Mouse (Mus musculus) T-cell, adult 2 months (primary cell): Measurements from ENCODE around the gene Ncapg.
"Not testable (repeated sequence)": the region's sequence is repeated elsewhere in the genome, so short reads cannot be mapped to it uniquely, and the experiment has no call there.

Experiments used
- DNase-seq: peaks from one replicate; pipeline ENCODE4 v3.0.0; 2022; ENCODE audit warnings: low spot score

Gene Ncapg

DNA sequence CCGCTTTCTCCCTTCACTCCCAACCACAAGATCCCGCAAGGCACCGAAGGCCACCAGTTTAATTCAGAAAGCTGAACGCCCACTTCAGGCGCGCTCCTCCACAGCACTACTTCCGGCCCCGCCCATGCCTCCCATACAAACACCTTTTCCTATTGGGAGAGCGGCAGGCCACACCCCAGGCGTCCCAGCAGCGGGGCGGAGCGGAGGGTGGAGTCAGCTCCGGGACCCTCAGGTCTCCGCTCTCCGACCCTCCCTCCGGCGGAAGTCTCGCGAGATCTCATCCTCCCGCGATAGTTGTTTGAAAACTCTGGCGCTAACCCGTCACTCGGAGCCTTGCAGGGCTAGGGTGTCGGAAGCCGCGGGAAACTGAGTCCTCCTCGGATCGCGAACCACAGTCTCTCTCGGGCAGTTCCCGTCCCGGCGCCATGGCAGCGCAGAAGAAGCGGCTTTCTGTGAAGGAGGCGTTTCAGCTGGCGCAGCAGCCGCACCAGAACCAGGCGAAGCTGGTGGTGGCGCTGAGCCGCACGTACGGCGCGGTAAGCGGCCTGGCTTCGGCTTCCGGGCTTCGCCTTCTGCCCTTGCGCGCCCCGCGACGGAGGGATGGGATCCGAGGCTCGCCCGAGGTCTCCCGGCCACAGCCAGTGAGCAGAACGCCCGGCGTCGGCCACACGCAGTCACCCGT, at the start of gene Ncapg:
Gene Ncapg (plus strand): TSS at position 322 of the 682 bp plus-strand sequence.
- DNase-seq = peak; percentile 97

DNA sequence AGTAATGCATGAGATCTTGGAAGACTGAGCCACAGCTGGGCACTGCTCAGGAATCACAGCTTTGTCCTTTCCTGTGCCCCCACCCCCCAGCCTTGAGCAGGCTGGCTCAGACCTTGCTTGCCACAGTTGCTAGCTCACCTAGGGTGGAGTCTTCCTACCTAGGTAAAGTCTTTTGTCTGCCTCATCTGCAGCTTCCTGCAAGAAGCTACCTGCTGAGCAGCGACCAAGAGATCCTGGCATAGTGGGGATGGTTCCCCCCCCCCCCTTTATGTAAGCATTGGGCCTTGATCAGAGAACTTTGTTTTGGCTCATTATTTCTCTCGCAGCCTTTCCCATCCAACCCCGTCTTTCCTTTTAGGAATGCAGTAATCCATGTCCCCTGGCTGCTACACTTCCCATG, 48.2 kb upstream of the Ncapg start:
- no peak for DNase-seq

DNA sequence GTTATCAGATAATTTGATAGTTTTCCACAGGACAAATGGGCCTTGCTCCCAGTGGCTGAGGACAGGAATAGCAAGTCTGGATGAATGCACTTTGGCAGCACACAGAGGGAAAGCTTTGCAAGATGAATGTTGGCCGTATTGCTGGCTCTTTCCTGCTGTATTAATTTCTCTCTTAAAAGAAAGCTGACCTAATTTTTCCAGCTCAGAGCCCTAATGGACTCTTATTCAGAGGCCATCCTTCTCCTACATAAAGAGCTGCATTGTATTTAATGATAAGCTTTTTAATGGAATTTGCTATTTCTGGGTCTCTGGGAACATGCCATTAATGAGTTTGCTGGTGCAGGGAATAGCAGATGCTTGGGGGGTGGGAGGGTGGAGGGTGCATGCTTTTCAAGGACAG, 41.9 kb upstream of the Ncapg start:
- DNase-seq = no peak

DNA sequence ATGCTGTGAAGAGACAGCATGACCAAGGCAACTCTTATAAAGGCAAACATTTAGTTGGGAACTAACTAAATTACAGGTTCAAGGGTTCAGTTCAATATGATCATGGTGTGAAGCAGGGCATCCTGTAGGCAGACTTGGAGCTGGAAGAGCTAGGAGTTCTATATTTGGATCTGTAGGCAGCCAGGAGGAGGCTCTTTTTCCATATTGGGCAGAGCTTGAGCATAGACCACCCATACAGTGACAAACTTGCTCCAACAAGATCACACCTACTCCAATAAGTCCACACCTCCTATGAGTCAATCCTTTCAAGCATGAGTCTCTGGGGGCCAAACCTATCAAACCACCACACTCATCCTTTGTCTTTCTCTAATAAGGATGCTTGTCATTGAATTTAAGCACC, 40.2 kb upstream of the Ncapg start:
- no peak for DNase-seq

DNA sequence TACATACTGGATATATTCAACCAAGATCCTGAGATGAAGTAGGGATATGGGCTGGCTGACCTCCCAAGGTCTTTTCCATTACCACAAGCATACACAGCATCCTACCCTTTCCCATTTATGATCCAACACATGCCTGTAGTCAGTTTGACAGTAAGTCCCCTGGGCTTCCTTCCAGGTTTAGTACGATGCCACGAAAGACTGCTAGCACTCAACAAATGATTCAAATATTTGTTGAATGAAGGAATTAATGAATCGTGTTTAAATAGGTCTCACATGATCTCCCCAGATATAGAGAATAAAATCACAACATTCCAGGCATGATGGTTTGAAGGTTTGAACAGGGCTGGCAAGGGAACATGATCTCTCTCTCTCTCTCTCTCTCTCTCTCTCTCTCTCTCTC, 31.3 kb upstream of the Ncapg start:
- no peak for DNase-seq

DNA sequence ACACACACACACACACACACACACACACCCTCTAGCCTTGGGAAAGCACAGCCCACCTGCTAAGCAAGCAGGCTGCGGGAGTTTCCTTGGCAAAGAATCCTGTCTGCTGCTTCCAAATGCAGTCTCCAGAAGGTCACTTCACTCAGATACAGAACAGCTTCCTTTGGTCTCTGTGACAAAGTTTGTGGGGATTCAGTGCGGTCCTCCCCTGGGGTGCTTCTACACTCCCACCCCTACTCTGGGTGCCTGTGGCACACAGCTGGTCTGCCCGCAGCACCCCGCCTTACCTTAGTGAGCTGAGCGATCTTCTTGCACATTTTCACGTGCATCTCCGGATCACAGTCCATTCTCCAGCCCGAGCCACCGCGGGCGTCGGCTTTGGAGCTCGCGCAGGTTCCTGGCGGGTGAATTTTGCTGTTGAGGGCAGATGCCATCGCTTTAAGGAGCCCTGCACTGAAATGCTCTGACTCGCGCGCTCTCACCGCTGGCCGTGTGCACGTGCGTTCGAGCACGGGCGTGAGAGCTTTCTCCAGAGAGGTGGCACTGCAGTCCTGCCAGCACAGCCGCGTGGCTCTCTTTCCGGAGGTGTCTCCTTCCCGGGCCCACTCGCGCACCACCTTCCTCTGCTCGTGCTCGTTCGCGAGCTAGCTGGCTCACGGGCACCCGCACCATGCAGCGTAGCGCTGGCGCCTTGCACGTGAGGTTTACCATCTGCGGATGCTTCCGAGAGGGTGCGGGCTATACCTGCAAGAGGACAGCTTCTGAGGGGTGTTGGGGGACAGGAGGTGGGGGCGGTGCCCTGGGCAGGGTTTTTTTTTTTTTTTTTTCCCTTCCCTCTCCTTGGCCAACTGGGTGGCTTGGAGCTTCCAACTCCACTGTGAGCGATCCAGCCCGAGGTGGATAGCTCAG, 30.7 kb upstream of the Ncapg start, which contains the start of gene Fam184b:
Gene Fam184b (minus strand): TSS at position 809 of the 909 bp plus-strand sequence.
- DNase-seq = peak; percentile 59

DNA sequence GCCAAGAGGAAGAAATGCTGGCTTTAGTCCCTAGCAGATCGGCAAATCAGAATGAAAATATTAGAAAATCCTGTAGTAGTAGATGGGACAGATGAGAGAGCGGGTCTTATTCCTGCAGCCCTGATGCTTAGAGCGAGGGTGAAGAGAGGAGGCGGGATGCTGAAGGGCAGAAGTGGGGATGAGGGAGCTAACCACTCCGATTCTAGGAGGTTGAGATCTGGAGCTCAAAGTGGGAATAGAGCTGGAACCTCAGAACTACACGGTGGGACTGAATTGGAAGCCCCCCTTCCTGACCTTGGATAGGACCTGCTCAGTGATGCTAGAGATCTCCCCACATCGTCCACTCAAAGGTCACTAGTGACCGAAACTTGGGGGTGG, 30.0 kb upstream of the Ncapg start:
- no peak for DNase-seq

DNA sequence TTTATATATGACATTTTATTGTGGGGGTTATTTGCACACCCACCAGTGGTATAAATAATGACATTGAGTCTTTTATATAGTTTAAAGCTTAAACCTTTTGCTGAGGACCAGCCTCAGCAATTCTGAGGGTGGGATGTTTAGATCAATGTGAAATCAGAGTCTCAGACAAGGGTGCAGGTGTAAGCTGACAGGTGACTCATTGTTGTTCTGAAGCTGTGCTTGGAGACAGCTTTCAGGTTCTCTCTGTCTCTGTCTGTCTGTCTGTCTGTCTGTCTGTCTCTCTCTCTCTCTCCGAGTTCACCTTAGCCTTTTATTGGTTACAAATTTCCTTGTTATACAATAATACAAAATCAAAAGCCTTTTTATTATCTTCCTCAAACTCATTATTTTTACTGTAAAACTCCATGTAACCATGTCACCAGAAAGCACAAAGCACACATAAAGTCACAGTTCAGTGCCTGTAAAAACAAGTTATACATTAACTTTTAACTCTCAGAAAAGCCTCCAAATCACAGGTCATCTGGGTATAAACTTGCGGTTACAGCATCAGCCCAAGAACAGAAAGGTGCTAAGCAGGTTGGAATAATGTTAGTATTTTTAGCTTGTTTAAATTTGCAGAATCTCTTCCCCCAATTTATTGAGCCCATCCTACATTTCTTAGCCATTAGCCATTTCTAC, 18.6 kb upstream of the Ncapg start:
- no peak for DNase-seq

DNA sequence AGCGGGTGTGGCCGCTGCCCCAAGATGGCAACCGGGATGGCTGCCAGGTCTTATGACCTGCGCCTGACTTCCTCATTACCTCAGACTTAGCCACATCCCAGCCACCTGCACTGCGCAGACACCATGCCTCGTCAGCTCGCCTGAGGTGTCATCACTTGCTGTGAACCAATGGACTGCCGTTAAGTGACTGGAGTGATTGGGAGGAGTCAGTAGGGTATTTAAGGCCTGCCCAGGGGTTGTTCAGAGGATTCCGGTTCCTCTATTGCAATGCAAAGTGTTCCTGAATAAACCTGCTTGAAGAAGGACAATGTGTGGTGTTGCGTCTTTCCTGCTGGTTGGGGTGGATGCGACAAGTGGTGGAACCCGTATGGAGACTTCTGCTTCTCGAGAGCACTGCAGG, 11.3 kb upstream of the Ncapg start:
- DNase-seq = not testable (repeated sequence)

DNA sequence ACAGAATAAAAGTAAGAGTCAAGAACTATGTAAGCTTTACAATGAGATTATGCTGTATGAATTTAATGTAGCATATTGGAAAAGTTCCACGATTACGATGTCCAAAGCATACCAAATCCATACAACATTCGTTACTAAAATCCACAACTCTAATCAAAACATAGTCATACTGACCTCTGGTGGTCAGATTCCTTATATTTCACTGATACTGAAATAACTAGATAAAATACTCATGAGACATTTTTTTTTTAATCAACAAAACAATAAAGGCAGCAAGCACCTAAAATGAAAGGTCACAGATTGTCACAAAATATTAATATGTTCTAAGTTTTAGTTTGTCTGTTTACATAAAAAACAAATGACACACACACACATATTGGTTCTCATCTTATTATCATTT, 1.4 kb upstream of the Ncapg start:
- DNase-seq = no peak

DNA sequence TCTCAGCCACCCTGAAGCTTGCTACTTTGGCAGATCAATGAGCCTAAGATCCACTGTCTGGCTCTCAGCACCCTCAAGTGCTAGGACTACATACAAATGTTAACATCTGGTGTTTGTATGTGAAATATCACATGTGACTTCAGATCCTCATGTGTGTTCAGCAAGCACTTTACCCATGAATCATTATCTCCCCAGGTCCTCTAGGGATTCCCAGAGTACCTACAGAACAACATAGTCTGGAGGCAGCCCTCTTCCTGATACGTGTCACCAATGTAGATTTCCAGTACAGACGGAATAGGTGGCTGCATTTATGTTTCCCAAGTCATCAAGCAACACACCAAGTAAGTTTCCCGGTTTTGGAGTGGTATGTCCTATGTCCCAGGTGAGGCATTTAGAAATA, 888 bp upstream of the Ncapg start:
- peak; percentile 5 for DNase-seq

DNA sequence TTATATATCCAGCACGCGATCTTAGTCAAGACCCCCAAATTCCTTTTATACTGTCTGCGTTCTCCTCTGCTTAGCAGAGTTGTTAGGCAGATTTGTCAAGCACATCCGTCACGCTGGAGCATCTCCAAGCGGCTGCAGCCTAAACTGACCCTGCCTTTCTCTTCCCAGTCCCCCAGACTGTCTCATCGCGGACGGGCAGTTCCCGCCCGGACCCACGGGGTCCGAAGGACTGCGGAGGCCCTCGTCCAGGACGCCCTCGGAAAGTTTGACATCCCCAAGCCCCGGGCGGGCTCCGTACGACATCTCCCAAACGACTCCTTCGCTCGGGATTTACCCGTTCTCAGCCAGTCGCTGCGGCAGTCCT, 503 bp upstream of the Ncapg start:
- DNase-seq = no peak

DNA sequence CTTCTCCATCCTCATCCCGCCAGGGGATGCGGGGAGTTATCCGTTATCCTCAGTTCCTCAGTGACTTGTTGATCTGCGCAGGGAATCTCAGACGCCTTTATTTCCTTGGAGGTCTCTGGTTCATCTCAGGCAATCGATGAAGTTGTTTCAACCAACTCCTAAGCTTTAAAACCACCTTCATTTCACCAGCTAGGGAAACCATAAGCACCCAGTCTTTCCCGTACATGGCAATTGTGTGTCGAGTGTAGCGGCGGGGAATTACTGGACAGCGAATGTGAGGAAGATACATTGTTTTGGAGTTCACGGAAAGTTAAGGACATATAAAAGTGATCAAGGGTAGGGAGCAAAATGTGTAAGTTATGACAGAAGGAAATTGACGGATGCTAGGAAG, 556 bp downstream of the Ncapg start:
- no peak for DNase-seq

DNA sequence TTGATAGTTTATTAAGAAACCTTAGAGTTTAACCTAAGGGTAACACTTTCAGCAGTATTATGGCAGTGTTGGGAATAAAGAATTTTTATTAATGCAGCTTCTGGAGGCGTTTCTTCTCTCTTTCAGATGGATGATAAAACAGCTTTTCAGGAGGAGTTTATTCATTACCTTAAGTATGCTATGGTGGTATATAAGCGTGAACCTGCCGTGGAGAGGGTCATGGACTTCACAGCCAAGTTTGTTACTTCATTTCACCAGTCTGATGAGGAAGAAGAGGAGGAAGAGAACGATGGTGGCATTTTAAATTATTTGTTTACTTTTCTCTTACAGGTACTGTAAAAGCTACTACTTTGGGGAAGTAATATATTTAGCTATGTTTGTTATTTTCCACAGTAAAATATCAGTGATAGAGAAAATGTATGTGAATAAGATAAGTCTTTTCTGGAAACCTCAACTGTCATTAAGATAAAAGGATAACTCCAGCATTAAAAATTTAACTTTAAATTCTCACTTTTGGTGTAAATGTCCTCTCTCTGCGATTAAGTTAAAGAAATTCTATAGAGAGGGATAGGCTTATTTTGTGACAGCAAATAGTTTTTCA, 1.3 kb downstream of the Ncapg start:
- DNase-seq = no peak

DNA sequence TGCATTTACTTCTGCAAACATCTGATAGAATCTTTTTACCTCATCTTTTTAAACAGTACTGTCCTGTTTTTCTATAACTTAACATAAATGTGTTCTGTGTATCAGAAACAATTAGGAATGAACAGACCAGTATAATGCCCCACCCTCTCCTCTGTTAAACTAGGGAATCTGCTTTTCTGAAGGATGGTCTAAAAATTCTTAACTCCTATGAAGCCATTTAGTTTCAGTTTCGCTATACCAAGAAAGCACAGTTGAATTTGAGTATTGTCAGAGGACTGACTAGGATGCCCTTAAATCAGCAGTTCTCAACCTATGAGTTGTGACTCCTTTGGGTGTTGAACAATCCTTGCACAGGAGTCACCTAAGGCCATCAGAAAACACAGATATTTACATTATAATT, 5.3 kb downstream of the Ncapg start:
- no peak for DNase-seq

DNA sequence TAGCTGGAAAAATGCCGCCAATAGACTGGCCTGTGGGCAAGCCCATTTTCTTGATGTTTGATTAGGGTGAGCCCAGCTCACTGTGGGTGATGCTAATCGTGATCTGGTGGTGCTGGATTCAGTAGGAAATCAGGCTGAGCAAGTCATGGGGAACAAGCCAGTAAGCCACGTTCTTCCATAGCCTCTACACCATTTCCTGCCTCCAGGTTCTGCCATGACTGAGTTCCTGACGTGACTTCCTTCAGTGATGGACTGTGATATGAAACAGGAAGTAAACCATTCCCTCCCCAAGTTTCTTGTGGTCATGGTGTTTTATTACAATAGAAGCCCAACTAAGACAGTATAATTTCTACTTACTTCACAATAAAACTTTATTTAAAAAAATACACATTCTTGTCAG, 7.9 kb downstream of the Ncapg start:
- DNase-seq = no peak

DNA sequence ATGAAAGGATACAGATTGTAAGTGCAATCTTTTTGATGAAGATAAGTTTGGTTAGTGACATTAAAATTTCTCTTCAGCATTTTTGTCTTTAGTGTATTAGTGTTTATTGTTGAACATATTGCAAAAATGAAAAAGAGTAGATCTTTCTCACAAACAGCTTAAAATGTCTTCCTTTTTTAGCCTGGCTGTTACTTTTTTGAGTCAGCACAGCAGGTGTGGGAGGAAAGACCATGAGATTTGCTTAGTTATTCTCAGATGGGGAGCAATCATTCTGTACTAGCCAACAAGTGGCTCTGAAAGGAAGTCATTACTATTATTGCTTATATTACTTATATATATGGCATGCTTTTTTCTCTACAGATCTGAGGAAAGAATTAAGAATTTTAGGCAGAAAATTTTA, 10.2 kb downstream of the Ncapg start:
- DNase-seq = no peak

DNA sequence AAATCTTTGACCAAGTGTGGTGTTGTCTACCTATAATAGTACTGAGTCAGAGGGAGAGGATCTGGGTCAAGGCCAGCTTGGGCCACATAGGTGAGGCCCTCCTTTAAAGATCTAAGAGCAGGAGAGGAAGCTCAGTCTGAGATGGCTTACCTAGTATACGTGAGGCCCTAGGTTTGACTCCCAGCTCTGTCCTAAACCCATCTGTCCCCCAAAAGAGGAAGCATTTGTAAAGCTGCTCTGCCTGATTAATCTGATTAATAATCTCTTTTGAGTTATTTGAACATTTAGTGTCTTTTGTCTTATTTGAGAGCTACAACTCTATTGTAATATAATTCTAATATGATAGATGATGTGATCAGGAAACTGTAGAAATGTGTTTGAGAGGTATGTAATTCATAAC, 13.7 kb downstream of the Ncapg start:
- no peak for DNase-seq

DNA sequence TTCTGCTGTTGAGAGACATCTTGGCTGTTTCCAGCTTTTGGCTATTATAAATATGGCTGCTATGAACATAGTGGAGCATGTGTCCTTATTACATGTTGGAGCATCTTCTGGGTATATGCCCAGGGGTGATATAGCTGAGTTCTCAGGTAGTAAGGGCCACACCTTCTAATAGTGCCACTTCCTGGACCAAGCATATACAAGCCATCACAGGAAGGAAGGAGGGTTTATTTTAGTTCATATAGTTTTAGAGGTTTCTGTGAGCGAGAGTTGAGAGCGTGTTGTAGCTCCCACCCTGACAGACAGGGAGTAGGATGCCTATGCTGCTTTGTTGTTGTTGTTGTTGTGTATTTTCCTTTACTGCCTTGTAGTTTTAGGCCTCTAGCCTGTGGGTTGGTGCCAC, 15.5 kb downstream of the Ncapg start:
- no peak for DNase-seq

DNA sequence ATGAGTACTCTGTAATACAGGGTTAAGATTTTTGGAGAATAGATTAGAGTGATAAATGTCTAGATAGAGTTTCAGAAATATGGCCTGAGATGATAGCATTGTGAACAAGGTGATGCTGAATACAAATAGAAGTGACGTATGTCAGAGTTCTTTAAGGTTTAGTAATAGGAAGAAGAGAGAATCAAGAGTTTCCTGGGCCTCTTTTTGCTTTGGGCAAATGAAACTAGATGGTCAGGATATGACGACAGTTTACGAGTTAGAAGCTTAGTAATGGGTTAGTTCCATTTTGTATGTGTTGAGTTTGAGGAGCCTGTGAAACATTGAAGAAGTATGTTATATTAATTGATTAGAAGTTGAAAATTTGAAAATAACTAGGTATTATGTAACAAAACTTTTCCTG, 16.5 kb downstream of the Ncapg start:
- no peak for DNase-seq

DNA sequence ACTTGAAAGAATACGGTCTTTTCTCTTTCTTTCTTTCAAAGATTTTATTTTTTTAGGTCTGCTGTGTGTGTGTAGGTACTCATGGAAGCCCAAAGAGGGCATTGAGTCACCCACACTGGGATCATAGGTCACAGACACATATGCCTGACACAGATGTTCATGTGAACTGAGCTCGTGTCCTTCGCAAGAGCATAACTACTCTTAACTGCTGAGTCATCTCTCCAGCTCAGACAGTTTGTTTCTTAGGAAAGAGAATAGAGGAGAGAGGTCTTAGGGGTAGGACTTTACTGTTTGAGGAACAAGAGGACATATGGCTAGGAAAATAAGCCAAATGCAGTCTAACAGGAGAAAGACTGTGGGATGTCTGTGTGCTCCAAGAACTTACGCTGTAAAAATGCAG, 19.4 kb downstream of the Ncapg start:
- no peak for DNase-seq

DNA sequence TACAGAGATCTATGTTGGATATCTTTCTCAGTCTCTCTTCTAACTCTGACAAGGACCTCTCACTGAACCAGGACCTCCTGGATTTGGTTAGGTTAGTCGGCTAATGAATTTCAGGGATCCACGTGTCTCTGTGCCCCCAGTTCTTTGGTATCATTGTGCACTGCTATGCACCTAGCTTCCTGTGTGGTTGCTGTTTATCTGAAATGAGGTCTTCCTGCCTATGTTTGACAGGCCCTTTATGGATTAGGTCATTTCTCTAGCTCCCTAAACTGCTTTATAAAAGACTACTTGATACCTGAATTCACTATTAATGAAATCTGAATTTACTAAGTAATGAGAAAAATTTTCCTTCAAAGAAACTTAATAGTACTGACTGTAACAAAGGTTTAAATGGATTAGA, 21.1 kb downstream of the Ncapg start:
- DNase-seq = no peak

DNA sequence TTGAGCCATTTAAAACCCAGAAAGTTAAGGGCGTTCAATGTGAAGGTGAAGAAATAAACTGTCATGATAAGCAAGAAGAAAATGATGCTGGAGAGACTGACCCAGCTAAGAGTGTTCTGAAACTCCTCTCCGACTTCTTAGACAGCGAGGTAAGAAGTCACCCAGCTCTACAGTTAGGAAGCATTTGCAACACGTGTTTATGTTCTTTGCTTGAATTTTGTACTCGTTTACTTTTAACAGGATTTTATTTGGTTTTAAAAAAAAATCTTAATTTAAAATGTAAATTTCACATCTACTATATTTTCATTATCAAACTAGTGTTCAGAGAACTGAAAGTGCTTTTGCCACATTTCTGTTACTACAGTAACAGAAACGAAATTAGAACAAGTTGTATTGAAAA, 22.0 kb downstream of the Ncapg start:
- DNase-seq = no peak
